Mouse (Mus musculus) stomach, embryonic 15.5 days (tissue): ENCODE measurements at regions not wholly inside any gene's neighbourhood (a gene's known extent, or its start where the extent isn't known, plus 50 kb on each side); places are given as distances from the start of the nearest gene placed in this dataset.

ENCODE experiments used
- ATAC-seq: fragments of 200-750 bp; cut with Nextera tagmentation; 2 replicates; pipeline ENCODE4 v1.8.0; 2017; ENCODE audit warnings: low read depth, moderate number of reproducible peaks, moderate TSS enrichment; ENCODE audit not compliant: insufficient read depth, low FRiP score
- H3K27ac ChIP-seq: fragments of 300-500 bp; sonication (generic); 2 replicates; pipeline ENCODE4 v1.5.1; 2015; ENCODE audit warnings: mild to moderate bottlenecking, inconsistent platforms
- H3K27me3 ChIP-seq: fragments of 300-500 bp; sonication (generic); replicated peaks from 2 replicates; pipeline ENCODE4 v1.6.1; 2015; ENCODE audit warnings: inconsistent platforms
- H3K36me3 ChIP-seq: fragments of 300-500 bp; sonication (generic); 2 replicates; pipeline ENCODE4 v1.6.1; 2015; ENCODE audit warnings: inconsistent platforms
- H3K4me1 ChIP-seq: fragments of 300-500 bp; sonication (generic); 2 replicates; pipeline ENCODE4 v1.6.1; 2015; ENCODE audit warnings: inconsistent platforms
- H3K4me2 ChIP-seq: fragments of 300-500 bp; sonication (generic); 2 replicates; pipeline ENCODE4 v1.6.1; 2015; ENCODE audit warnings: mild to moderate bottlenecking, inconsistent platforms
- H3K4me3 ChIP-seq: fragments of 300-500 bp; sonication (generic); replicated peaks from 2 replicates; pipeline ENCODE4 v1.5.1; 2015; ENCODE audit warnings: inconsistent platforms
- H3K9ac ChIP-seq: fragments of 300-500 bp; sonication (generic); 2 replicates; pipeline ENCODE4 v1.6.1; 2015; ENCODE audit warnings: inconsistent platforms
- H3K9me3 ChIP-seq: fragments of 300-500 bp; sonication (generic); 2 replicates; pipeline ENCODE4 v1.6.1; 2016; ENCODE audit warnings: inconsistent platforms
- WGBS: fragments of 180-500 bp; shearing (Covaris S2); methylation state at CpG from one replicate; pipeline ENCODE4 v1.1.7; 2015; 5-methylcytosine and 5-hydroxymethylcytosine counted together

DNA sequence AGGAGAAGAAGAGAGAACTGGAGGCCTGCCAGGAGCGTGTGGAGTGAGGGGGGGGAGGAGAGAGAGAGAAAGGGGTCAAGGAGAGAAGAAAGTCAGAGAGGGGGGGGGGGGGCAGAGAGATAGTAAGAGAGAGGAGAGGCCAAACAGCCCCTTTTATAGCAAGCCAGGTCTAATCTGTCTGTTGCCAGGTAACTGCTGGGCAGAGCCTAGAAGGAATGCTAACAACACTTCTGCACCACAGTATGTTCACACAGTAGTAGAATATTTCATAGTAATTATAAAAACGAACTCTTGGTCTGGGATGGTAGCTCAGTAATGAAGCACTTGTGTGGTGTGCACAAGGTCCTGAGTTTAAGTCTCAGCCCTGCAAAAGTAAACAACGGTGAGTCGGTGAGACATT lies 248.4 kb upstream of the Cdh5 start:
- Histone ChIP-seq H3K27ac (no peak overlapping the region), H3K9ac (no peak overlapping the region), H3K4me1 (no peaks in the 10 kb centered on the region), H3K27me3 (no peaks in the 10 kb centered on the region), H3K9me3 (no peaks in the 10 kb centered on the region), H3K4me3 (no peak overlapping the region), H3K4me2 (no peak overlapping the region), H3K36me3 (no peaks in the 10 kb centered on the region)
- 50% methylated on average over 4 of the region's 4 CpGs for WGBS
- ATAC-seq = no peak

DNA sequence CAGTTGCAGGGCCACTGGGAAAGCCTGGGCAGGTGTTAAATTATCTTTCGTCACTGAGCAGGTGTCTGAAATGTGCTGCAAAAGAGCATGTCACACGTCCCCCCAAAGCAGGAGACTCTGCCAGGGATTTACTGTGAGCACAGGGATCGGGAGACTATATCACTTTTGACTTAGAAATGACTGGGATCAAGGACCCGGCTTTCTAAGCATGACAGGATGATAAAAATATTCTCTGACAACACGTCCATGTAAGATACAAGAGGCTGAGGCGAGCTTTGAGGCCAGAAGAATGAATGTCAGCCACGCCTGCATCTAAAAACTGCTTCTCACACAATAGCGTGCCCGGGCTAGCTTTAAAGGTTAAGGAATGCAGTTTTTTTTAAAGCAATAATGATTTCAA lies 246.1 kb upstream of the Cdh5 start:
- Histone ChIP-seq H3K27ac (no peak overlapping the region), H3K4me3 (no peak overlapping the region), H3K36me3 (no peaks in the 10 kb centered on the region), H3K27me3 (no peaks in the 10 kb centered on the region), H3K4me2 (no peak overlapping the region), H3K9ac (no peak overlapping the region), H3K9me3 (no peaks in the 10 kb centered on the region), H3K4me1 (no peaks in the 10 kb centered on the region)
- no peak for ATAC-seq
- WGBS = 53% methylated on average over 9 of the region's 9 CpGs

DNA sequence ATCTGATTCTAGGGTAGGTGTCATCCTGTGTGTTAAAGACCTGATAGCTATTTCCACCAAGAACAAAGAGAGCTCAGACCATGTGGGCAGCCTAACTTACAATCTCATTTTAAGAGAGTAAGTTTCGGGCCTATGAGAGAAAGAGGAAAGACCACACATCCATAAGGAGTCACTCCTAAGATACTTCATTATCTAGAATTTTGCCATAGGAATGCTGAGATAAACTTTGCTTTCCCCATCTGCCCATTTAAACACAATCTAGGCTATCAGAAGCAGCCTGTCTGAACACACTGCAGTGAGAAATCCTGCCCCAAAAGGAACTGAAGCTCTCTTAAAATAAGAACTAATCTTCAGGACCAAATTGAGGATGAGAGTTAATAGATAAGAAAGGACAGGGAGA lies 242.3 kb upstream of the Cdh5 start:
- ATAC-seq = no peak

DNA sequence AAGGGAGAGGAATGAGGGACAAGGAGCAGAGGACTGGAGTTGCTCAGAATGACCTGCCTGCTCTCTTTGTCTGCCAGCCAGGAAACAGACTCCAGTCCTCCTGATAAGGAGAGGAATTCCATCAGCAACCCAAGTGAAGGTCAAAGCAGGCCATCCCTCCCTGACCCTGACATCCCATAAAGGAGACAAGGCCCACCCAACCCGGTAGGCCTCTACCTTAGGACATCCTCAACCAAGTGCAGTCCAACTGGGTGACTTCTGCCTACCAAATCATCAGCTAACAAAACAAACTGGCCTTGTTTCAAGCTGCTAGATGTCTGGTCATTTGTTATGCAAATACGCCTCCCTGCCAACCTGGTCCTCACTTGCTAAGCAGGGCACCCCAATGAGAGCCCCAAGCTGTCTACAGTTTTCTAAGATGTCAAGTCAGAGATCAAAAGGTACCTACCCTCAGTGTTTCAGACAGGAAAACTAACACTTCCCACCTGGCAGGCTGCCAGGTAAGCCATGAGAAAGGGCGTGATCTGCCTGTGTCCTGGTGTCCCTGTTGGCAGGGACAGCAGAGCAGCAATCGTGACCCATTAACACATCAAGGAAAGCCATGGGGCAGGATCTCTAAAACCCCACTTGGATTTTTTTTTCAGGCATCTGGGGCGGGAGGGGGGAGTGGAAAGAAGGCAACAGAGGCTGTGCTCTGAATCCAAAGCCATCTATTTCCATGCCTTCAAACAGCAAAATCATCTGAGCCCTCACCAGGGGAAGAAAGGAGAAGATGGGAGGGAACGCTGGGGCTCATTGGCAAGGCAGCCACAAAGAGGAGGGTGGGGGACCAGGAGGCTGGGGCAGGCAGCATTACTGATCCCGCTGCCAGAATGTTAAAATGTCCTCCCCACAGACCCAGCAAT lies 227.6 kb upstream of the Cdh5 start:
- no peaks in the 10 kb centered on the region for H3K27me3 ChIP-seq
- no peak overlapping the region for H3K9ac ChIP-seq
- H3K27ac ChIP-seq = no peak overlapping the region
- H3K4me1 ChIP-seq = 0 out of 2 replicates have a peak, but pooled peaks cover 7% of the 10 kb centered on the region
- ATAC-seq = peak; percentile 56; the same call in 1 of the 2 replicates
- 38% methylated on average over 7 of the region's 7 CpGs for WGBS
- H3K4me3 ChIP-seq = no peak overlapping the region
- H3K36me3 ChIP-seq = no peaks in the 10 kb centered on the region
- H3K4me2 ChIP-seq = no peak overlapping the region
- H3K9me3 ChIP-seq = no peaks in the 10 kb centered on the region

More for the DNA sequence above, 242.3 kb upstream of the Cdh5 start:
- H3K4me3 ChIP-seq = no peak overlapping the region
- no peak overlapping the region for H3K27ac ChIP-seq
- H3K27me3 ChIP-seq = no peaks in the 10 kb centered on the region
- H3K4me1 ChIP-seq = no peaks in the 10 kb centered on the region
- H3K36me3 ChIP-seq = no peaks in the 10 kb centered on the region
- 81% methylated on average over 1 of the region's 1 CpGs for WGBS
- no peak overlapping the region for H3K9ac ChIP-seq
- H3K9me3 ChIP-seq = no peaks in the 10 kb centered on the region
- no peak overlapping the region for H3K4me2 ChIP-seq

DNA sequence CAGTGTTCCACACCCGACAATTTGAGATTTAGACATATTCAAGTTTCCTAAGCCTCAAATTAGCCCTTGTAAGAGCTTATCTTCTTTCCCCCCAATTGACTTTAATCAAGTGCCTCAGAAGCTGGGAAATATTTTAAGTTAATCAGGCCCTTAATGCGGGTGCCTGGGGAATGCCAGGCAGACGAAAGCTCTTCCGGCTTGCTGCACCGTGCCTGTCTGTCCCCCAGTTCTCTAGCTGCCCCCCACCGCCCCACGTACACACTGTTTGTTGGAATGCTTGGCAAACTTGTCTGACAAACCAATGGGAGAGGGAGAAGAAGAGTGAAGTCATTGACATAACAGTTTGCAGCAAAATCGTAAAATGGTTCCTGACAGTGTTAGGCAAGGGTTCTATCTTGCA lies 226.9 kb upstream of the Cdh5 start:
- Histone ChIP-seq H3K9me3 (no peaks in the 10 kb centered on the region), H3K4me2 (no peak overlapping the region), H3K27ac (no peak overlapping the region), H3K27me3 (no peaks in the 10 kb centered on the region), H3K4me1 (0 out of 2 replicates have a peak, but pooled peaks cover 7% of the 10 kb centered on the region), H3K36me3 (no peaks in the 10 kb centered on the region), H3K4me3 (no peak overlapping the region), H3K9ac (no peak overlapping the region)
- no peak for ATAC-seq
- 56% methylated on average over 8 of the region's 8 CpGs for WGBS

DNA sequence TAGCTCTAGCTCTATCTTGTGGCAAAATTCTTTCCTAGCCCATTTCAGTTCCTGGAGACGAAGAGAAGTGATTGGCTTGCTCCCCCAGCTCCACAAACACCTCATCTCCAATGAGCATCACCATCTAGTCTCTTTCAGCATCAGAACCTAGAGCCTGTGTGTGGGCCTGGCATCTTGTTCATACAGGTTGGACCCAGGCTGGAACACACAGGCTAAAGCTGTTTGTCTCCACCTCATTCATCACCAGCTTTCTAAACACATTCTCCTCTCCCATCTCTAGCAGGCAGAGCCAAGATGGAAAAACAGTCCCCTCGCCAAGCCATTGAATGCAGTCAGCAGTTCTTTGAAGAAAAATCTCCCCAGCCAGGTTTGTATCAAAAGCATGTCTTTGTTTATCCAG lies 221.9 kb upstream of the Cdh5 start:
- no peaks in the 10 kb centered on the region for H3K36me3 ChIP-seq
- no peaks in the 10 kb centered on the region for H3K27me3 ChIP-seq
- H3K9me3 ChIP-seq = no peaks in the 10 kb centered on the region
- H3K27ac ChIP-seq = no peak overlapping the region
- 0 out of 2 replicates have a peak, but pooled peaks cover 8% of the 10 kb centered on the region for H3K4me1 ChIP-seq
- 78% methylated on average over 2 of the region's 2 CpGs for WGBS
- H3K9ac ChIP-seq = no peak overlapping the region
- H3K4me2 ChIP-seq = no peak overlapping the region
- no peak overlapping the region for H3K4me3 ChIP-seq
- no peak for ATAC-seq

DNA sequence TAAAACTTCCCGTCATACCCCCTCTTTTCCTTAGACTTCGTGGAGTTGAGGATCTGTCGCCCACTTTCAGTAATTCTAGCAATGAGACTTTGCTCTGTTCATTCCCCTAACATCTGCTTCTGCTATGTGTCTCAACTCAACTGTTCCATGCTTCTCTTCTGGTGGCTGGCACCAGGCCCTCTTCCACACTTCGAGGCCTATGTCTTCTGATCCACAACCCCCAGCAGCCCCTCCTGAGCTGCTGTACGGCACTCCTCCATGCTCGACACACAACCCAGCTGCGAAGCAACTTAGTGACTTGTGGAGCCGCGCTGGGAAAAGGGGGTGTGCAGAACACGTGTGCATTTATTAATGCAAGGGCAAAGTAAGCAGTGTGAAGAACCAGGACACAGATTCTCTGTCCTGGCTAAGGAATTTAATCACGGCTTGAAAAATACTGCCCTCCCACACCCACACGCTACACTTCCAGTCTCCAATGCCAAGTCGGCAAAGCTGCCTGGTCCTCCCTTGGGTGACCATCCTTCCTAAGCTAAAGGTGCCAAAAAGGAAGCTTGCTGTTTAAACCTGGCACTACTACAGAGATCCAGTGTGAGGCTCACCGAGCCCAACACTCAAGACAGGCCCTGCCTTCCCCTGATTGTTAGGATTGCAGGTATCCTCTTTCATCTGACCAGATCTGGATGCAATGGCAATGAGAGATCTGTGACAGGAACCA lies 220.8 kb upstream of the Cdh5 start:
- WGBS = 83% methylated on average over 14 of the region's 14 CpGs

DNA sequence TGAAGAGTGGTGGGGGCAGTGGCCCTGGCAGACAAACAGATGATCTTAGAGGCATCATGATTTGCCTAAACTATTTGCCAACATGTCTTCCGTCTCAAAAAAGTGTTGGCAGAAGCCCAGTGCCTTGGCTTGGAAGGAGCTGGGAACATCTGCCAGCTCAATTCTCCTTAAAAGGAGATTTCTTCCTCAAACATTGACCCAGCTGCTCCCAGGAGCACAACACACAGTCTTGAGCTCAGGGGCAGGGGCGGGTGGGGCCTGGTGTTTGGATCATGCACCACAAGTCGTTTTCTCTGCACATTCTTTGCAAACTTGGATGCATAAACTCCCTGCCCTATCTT lies 220.3 kb upstream of the Cdh5 start:
- no peak for ATAC-seq
- Histone ChIP-seq H3K4me1 (0 out of 2 replicates have a peak, but pooled peaks cover 8% of the 10 kb centered on the region), H3K27ac (no peak overlapping the region), H3K4me3 (no peak overlapping the region), H3K9me3 (no peaks in the 10 kb centered on the region), H3K27me3 (no peaks in the 10 kb centered on the region), H3K9ac (no peak overlapping the region), H3K4me2 (no peak overlapping the region), H3K36me3 (no peaks in the 10 kb centered on the region)
- 41% methylated on average over 3 of the region's 3 CpGs for WGBS

More for the DNA sequence above, 220.8 kb upstream of the Cdh5 start:
- H3K27ac ChIP-seq = no peak overlapping the region
- H3K4me1 ChIP-seq = 0 out of 2 replicates have a peak, but pooled peaks cover 8% of the 10 kb centered on the region
- H3K9me3 ChIP-seq = no peaks in the 10 kb centered on the region
- no peak for ATAC-seq
- no peak overlapping the region for H3K4me2 ChIP-seq
- no peak overlapping the region for H3K9ac ChIP-seq
- H3K27me3 ChIP-seq = no peaks in the 10 kb centered on the region
- no peaks in the 10 kb centered on the region for H3K36me3 ChIP-seq
- no peak overlapping the region for H3K4me3 ChIP-seq

DNA sequence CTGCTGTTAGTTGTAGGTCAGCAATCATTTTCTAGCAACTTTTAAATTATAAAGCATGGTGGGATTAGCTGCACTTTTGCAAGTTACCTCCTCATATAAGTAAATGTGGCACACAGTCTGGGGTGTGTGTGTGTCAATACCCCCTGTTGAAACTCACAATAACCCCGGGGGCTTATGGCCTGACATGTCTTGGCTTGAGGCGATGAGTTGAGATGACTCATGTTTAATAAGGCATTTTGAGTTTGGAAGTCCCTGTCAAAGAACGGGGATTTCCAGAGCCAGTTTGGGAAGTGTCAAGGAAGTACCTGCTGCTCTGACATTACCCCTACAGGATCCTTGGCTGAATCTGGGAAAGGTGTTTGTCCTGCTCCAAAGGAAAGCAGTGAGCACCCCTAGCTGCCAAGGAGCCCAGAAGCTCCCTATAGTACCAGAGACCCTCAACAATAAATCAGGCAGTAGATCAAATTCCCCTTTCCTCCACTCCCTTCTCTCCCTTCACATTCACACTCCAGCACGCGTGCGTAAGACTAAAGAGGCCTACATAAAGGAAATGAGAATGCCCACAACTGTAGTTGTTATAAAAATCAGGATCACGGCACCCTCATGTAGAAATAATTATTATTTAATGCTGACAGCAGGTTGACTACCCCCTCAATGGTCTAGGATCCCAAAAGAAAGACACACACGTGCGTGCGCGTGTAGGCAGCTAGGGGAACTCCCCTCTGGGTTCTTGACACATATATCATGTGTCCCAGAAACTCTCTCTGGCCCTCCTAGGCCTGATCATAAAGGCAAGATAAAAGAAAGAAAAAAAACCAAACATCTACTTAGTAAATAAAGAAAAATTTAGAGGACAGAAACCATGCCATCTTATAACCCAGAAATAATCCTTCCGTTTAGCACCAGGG lies 216.3 kb upstream of the Cdh5 start:
- Histone ChIP-seq H3K27ac (no peak overlapping the region), H3K4me3 (no peak overlapping the region), H3K9me3 (no peaks in the 10 kb centered on the region), H3K36me3 (no peaks in the 10 kb centered on the region), H3K27me3 (no peaks in the 10 kb centered on the region), H3K4me2 (no peak overlapping the region), H3K4me1 (0 out of 2 replicates have a peak, but pooled peaks cover 8% of the 10 kb centered on the region), H3K9ac (no peak overlapping the region)
- 81% methylated on average over 12 of the region's 12 CpGs for WGBS
- no peak for ATAC-seq

DNA sequence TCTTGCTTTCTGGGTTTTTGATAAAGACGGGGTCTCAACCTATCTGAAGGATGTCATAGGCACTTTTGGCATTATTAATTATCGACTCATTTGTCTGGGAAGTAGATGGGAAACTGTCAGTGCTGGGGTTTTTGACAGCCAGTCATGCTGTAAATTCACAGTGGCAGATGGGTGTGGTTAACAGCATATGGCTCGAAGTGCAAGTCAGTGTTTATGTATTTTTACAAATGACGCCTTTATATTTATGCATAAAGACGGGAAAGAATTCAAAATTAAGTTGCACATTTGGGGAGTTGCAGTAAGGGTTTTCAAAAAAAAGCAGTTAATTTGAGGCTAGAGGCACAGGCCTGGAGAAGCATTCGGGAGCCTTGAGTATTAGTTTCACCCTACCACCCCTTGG lies 206.8 kb upstream of the Cdh5 start:
- Histone ChIP-seq H3K9ac (no peak overlapping the region), H3K4me3 (no peak overlapping the region), H3K4me1 (no peaks in the 10 kb centered on the region), H3K9me3 (no peaks in the 10 kb centered on the region), H3K27ac (no peak overlapping the region), H3K4me2 (no peak overlapping the region), H3K27me3 (no peaks in the 10 kb centered on the region), H3K36me3 (no peaks in the 10 kb centered on the region)
- ATAC-seq = no peak
- WGBS = 66% methylated on average over 6 of the region's 6 CpGs

DNA sequence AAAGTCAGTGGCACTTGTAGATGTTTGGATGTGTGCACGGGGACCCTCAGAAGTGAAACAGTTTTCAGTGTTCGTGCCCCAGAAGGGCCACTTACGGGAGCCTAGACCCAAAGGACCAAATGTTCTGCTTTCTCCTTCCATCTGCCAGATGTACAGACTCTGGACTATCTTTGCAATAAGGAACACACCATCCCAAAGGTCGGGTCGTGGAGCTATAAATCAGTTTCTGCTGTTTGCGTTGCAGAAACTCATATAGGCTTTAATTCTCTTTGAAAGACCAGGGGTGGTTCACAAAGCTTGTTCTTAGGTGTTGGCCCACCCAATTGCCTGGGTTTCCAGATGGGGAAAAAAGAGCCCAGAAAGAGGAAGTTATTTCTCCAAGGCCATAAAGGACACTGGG lies 206.3 kb upstream of the Cdh5 start:
- H3K27me3 ChIP-seq = no peaks in the 10 kb centered on the region
- no peaks in the 10 kb centered on the region for H3K9me3 ChIP-seq
- H3K4me1 ChIP-seq = no peaks in the 10 kb centered on the region
- H3K9ac ChIP-seq = no peak overlapping the region
- H3K27ac ChIP-seq = no peak overlapping the region
- H3K36me3 ChIP-seq = no peaks in the 10 kb centered on the region
- WGBS = 76% methylated on average over 6 of the region's 6 CpGs
- no peak for ATAC-seq
- H3K4me3 ChIP-seq = no peak overlapping the region
- no peak overlapping the region for H3K4me2 ChIP-seq
